Mouse (Mus musculus): Measurements from ENCODE around the gene Bcl2l1. TPM values are rescaled to one million over a fixed set of nuclear protein-coding genes. Genes with fewer than 3 reads are reported as not detected.

Gene Bcl2l1
- polyA plus RNA-seq, 1 experiment: 42.2 TPM

DNA sequence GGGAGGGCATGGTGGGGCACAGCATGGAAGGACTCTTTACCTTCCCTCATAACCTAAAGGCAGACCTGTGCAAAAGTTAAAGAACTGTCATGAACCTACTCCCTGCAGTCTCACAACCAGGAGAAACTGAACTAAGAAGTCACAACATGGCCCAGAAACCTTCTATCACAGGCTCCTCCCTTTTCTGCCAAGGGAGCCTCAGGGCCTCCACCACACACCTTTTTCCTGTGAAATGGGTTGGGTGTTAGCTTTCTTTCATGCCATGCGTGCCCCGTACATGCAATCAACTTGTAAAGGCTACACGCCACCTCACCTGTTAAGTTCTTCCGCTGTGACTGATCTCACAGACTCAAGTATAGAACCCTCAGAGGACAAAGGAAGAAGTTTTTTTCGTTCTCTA lies 28.4 kb downstream of the Bcl2l1 start:
- no peak for DNase-seq (ENCODE audit: low read depth)

DNA sequence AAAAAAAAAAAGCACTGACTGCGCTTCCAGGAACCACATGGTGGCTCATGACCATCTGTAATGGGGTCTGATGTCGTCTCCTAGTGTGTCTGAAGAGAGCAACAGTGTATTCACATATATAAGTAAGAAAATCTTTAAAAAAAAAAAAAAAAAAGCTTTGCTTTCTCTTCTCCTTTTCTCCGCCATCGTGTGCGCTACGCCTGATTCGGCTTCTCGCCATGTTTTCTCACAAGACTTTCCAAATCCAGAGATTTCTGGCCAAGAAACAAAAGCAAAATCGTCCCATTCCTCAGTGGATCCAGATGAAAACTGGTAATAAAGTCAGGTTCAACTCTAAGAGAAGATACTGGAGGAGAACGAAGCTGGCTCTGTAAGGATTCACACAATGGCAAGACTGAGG lies 29.2 kb downstream of the Bcl2l1 start:
- DNase-seq (ENCODE audit: low read depth): no peak

DNA sequence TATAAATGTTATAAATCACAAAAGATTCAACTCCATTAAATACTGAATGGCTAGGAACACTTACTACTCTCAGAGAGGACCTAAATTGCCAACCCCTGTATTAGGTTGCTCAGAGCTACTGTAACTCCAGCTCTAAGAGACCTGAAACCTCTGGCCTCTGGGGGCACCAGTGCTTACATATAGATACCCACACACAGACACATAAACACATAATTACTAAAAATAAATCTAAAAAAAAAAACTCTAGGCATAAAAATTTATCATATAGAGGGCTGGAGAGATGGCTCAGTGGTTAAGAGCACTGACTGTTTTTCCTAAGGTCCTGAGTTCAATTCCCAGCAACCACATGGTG lies 30.8 kb downstream of the Bcl2l1 start:
- no peak for DNase-seq (ENCODE audit: low read depth)

DNA sequence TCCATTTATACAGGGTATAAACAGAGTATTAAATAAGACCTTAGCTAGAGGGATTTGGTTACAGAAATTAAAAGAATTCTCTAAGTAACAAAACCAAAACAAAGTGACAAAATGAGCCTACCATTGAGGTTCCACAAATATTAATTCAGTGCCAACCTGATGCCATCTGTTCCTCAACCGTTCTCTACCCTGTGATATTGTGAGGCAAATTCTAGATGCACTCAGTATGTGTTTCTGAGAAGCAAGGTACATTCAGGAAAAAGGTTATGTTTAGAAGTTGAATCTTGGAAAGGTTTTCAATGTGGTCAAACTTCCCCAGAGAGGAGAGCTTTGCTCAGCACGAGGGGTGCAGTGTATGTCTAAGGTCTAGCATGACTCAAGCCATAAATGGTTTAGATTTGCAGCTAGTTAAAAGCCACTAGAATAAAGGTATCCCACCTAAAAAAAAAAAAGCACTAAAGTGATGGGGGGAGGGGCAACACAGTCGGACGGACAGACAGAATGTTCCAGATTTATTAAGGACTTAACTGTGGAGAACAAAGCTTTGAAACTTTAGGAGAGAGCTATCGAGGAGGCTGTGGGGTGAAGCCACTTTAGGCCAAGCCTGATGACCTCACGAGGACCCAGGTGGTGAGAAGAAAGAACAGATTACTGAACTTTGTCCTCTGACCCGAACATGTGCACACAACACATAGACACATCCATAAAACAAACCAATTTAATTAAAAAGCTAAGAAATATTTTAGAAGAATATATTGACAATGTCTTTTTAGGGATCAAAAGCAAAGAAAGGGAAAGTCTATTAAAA lies 31.4 kb downstream of the Bcl2l1 start:
- no peak for DNase-seq (ENCODE audit: low read depth)

DNA sequence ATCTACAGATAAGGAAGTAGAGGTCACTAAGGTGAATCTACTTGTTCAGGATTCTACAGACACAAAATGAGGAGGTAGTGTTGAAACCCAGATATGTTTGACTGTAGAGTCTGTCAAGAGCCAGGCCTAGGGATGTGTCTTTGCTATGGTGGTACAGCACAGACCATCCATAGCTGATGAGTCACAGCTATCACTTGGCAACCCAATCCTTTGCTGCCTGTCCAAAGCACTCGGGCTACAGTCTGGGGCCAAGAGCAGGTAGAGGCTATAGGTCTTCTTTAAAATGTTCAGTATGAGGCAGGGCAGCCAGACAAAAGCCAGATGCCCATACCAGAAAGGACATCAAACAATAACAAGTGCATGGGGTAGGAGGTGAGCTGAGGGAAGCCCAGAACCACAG lies 33.9 kb downstream of the Bcl2l1 start:
- DNase-seq (ENCODE audit: low read depth): no peak

DNA sequence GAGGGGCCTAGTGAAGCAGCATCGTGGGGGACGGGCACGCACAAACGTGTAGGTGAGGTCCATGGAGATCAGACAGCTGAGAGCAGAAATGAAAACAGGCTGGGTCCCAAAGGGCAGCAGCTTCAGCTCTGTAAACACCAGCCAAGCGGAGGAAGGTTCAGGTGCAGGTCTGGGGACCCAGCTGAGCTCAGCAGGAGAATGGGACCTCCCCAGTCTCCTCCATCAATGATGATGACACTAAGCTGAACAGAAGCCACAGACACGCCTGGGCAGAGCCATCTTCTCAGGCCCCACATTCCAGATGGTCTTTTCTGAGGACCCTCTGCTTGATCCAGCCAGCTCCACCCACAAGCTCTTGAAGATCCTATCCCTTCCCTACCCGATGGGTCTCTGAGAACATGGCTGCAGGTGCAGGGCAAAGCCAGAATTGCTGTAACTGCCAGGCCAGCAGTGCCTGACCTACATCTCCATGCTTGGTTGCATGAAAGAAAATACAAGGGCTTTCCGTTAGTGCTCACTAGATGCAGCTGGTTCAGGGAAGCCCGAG lies 37.2 kb downstream of the Bcl2l1 start:
- no peak for DNase-seq (ENCODE audit: low read depth)

DNA sequence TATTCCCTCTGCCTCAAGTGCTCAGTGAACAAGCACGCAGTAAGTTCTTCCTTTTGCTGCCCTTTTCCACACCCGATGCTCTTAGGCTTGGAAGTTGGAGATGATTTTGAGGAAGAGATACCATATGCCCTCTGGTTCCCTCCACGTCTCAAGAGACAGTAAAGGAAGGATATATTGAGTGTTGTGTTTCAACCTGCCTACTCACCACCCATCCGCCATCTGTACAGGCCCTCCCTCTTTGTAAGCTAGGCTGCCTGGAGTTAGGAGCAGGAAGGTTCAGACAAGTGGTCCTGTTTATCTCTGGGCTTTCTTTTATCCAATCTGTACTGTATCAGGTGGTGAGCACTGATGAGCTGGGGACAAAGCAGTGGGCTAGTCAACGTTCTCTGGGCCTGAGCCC lies 38.1 kb downstream of the Bcl2l1 start:
- DNase-seq (ENCODE audit: low read depth): no peak

DNA sequence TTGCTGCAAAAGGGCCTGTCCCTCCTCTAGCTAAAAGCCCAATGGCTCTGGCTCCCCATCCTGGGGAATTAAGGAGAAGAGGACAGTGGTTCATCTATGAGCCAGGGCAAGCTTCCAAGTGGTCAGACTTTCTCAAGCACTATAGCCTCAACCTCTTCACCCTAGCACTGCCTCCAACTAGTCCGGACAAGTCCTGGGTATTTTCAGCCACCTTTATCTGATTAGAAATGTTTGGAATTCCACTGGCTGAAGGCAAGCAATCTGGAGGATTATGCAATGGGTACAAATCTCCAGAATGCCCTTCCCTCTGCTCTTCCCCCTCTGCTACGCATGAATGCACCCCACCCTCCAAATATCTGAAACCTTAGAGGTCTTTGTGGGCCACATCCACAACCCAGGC lies 39.1 kb downstream of the Bcl2l1 start:
- DNase-seq (ENCODE audit: low read depth): no peak

DNA sequence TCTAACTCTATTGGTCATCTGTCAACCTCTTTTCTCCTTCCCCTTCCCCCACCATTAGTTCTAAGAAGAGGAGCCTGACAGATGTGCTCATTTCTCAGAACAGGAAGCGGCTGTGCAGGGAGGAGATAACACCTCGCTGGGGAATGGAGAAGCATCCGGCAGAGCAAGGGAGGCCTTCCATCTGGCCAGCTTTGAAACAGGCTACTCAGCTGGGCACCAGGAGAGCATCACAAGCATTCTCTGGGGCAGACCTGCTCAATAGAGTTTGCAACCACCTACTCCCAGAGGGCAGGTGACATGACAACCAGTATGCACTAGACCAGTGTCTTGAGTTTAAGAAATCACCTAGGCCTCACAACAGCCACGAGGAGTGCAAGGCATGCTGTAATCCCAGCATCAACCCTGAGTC lies 41.9 kb downstream of the Bcl2l1 start:
- DNase-seq (ENCODE audit: low read depth): no peak

DNA sequence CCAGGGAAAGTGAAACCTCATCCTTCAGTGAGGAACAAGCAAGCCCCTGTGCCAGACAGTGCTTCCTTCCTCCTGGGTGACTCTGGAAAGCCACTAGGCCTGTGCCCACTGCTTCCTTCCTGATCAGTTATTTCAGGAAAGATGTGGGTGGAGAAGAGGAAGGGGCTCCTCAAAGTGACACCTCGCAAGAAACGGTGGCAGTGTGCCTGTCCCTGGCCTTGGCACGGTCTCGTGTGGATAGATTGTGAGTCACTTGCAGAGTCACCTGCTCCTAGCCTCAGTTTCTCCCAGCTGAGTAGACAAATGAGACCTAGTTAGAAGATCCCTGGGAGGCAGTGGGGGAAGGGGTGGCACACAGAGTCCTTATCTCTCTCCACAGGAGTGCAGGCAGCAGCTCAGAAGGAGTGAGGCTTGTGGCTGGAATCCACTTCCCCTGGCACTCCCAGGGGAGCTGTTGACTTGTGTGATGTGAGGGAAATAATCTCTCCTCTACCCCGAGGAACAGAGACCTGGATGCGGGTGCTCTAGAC lies 42.6 kb downstream of the Bcl2l1 start:
- DNase-seq (ENCODE audit: low read depth): no peak

DNA sequence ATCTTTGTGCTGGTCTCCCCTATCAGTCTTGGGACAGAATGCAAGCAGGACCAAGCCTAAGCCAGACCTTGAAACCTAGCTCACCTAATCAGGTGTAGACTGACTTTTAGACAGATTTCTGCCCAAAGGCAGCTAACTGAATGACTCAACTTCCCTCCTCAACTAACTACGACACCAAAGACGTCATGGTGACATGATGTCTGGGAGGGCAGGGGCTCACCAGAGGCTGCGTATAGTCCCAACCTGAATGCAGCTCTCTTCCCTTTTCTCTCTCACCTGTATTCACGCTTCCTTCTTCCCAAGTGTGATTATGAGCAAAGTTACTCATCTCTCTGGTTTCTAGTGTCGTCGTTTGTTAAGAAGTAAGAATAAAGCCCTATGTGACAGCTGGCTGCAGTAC lies 44.0 kb downstream of the Bcl2l1 start:
- DNase-seq (ENCODE audit: low read depth): no peak

DNA sequence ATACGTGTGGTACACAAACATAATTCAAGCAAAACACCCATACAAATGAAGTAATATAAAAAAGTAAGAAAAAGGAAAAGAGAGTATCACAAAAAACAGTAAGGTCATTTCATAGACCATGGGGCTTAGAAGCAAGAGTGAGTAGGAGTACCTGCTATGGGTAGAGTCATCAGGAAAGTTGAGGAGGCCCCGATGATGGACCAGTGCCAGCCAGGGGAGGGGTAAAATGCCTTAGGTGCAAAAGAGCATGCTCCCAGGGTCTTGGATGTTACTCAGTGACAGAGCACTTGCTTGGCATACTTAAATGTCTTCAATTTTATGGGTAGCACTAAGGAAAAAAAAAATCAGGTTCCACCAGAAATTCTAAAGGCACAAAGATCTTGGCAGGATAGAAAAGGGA lies 44.4 kb downstream of the Bcl2l1 start:
- DNase-seq (ENCODE audit: low read depth): no peak

DNA sequence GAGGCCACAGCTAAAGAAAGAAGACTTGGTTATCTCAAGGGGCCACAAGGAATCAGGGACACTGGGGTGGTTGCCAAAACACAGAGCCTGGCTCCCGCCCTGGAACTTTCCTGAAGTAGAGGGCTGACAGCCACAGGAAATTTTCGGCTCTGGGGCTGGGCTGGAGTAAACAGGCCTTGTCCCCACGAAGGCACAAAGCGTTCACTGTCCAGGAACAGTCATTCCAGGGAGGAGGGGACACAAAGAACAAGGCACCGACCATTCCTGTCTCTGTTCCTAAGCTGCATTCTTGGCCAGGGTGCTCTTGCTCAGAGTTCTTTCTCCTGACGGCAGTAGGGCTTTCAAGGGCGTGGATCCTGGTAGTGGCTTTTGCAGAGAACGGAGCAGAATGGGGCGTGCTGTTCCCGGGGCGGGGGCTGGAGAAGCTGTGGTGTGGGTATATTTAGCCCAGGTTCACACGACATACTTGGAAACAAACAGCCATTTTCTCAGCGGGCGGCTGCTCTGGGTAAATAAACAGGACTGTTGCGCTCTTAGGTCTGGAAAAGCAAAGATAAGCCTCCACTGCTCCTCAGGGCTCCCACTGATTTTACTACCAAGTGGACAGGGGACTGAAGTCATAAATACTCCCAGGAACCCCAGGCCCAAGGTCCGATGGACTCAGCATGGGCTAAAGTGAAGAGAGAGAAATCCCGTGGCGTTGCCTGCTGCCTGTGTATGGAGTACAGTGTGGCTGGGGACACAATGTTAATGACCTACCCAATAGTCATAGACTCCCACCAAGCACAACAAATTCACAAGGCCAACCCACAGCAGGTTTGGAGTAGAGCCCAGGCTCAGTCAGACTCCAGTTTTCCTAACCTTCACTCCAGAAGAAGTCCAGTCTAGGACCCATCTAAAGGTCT lies 45.8 kb downstream of the Bcl2l1 start:
- no peak for DNase-seq (ENCODE audit: low read depth)

DNA sequence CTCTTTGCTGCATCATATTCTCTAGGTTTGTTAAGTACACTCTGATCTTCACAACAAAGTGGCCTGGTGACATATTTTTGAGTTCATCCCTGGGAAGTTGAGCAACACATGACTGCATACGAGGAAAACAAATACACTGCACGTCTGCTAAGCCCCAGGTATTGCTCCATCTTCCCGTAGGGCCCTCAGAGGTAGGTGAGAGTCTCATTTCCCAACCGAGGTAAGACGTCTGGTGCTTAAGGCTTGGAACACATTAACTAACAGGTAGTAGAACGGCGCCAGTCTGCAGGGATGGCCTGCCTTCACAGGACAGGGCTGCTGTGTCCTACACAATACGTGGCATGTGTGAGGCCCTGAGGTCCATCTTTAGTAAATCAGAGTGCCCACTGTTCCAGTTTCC lies 46.9 kb downstream of the Bcl2l1 start:
- DNase-seq (ENCODE audit: low read depth): peak; percentile 99

DNA sequence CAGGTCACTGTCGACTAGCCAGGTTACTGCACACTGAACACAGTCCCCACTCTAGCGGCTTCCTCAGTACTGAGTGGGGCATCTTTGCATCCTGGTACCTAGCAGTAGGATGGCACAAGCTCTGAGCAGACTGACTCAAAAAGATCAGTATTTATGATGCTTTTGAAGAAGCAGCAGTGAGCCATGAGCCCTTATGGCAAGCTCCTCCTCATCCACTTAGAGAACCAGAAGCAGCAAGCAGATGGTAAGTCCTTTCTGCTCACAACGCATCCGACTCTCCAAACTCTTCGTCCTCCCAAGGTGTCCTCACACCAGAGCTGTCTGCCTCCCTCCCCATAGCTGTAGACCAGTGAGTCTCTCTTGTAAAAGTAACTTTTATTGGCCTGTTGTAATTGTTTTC lies 48.3 kb downstream of the Bcl2l1 start:
- no peak for DNase-seq (ENCODE audit: low read depth)

DNA sequence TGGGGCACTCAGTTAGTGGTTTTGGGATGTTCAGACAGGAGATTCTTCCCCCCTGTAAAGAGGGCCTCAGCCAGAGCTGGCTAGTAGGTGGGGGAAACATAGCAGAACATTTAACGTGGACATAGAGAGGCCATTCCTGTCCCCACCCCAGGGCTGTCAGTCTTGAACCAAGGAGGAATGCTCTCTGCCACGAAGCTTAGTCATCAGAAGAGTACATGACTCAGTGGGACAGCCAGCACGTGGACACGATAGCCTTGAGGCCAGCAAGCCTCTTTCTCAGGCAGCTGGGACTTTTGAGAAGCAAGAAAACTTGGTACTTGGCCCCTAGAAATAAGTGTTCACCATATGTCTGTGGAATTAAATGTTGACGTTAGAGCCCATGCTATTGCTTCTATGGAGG lies 48.9 kb downstream of the Bcl2l1 start:
- DNase-seq (ENCODE audit: low read depth): no peak

DNA sequence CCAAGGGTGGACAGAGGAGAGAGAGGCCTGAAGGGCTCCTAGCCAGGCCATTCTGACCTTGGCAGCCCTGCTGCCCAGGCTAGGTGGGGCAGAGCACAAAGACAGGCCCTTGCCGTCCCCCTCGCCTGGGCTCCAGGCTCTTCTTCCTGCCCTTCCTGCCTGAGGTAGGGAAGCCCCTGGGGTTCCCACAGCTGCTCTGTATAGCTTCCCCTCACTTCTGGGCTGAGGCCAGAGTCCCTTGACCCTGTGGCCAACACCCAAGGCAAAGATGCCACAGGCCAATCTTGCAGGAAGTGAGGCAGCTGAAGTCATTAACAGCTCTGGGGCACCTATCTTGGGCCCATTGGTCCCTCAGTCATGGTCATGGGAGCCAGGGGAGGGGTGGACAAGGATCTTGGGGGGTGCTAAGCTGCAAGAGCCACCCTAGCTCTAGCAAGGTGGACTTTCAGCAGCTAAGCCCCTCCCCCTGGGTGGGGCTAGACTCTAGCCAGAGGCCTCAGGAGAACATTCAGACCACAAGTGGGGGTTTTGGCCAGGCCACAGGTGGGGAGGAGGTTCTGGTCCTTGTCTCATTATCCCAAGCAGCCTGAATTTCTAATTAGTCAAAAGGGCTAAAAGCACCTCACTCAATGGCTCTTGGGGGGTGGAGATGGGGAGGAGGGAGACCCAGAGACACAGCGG lies 50.4 kb downstream of the Bcl2l1 start:
- DNase-seq (ENCODE audit: low read depth): no peak

DNA sequence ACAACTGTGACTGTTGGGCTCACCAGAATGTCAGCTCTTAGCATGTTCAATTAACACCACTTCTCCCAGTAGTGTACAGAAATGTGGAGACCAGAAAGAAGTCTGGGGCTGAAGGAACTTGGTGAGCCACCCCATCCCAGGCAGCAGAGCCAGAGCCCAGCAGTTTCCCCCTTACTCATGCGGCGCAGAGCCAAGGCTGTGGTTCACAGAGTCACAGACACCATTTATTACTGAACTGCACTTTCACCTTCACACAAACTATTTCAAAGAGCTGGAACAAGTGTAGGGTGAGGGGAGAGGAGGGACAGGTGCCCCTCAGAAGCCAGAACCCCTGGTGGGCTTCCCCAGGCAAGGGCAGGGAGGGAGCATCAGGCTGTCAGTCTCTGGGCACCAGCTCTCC lies 51.1 kb downstream of the Bcl2l1 start:
- no peak for DNase-seq (ENCODE audit: low read depth)

DNA sequence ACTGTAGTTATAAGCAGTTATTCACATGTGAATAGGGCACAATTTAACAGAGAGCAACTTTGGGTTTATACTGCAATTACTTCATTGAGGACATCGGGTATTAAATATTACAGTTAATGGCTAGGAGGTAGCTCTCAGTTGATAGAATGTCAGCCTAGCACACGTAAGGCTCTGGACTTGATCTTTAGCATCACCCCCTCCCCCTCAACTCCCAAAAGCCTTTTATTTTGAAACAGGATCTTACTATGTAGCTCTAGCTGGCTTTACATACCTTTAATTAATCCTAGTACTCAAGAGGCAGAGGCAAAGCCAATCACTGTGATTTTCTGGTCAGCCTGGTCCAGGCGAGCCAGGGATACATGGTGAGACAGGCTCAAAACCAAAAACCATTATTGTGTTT lies 54.4 kb downstream of the Bcl2l1 start:
- DNase-seq (ENCODE audit: low read depth): no peak

DNA sequence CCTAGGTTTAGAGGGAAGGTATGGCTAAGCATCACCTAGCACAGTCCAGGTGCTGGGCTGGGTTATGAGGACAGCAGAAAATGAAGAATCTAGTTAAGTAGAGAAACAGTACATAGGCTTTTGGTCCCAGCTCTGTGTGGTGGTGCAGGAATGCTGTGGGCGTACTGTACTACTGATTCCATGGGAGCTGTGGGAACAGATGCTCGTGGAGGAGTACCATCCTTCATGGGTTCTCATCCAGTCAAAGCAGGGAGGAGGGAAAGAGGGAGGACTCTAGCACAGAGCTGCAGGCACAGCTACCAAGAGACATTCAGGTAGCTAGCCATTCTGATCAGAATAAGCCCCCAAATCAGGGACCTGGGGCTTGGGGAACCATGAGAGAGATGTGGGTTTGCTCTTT lies 55.1 kb downstream of the Bcl2l1 start:
- DNase-seq (ENCODE audit: low read depth): no peak

DNA sequence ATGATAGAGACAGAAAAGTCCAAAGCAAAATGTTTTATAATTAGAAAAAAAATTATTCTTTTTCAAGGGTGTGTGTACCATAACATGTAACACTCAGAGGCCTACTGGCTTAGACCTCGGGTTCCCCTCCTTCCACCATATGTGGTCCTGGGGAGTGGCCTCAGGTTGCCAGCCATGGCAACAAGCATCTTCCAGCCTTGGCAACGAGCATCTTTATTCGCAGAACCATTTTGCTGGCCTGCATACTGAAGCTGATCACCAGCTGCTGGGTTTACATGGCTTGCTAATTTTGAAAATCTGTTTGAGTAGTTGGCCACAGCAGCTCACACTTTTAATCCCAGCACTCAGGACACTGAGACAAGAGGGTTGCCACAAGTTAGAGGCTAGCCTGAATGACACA lies 55.5 kb downstream of the Bcl2l1 start:
- no peak for DNase-seq (ENCODE audit: low read depth)

DNA sequence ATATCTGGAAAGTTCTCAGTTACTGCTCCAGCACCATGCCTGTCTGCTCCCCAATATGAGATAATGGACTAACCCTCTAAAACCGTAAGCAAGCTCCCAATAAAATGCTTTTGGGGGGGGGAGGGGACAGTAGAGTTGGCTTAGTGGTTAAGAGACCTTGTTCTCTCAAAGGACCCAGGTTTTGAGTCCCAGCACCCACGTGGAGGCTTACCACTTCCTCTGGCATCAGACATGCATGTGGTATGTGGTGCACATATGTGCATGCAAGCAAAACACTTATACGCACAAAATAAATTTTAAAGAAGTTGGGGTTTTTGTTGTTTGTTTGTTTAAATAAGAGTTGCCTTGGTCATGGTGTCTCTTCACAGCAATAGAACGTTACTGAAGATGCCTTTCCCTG lies 56.2 kb downstream of the Bcl2l1 start:
- DNase-seq (ENCODE audit: low read depth): no peak
